Mouse (Mus musculus) thymus, adult 2 months (tissue): ENCODE results near the gene Sppl2a.

Experiments
- CTCF ChIP-seq: fragments of 200-500 bp; IDR thresholded peaks from 2 replicates; pipeline ENCODE4 v1.5.1; 2012; ENCODE audit warnings: mild to moderate bottlenecking, control low read depth, low read length, moderate library complexity, borderline replicate concordance; ENCODE audit not compliant: control insufficient read depth, poor library complexity, insufficient read depth; ENCODE audit errors: extremely low read depth
- POLR2A ChIP-seq: fragments of 200-500 bp; IDR thresholded peaks from 2 replicates; pipeline ENCODE4 v1.6.1; 2012; ENCODE audit warnings: mild to moderate bottlenecking, low read length, control low read depth, moderate library complexity; ENCODE audit not compliant: control insufficient read depth, poor library complexity, insufficient read depth; ENCODE audit errors: extremely low read depth

- no peak for TF ChIP-seq CTCF
- no peak for TF ChIP-seq POLR2A
Measured at GRCm38 (mm10) chr2:126916236-126916635, 16.8 kb downstream of the Sppl2a start.
